Mouse (Mus musculus): ENCODE results near the gene Pisd.
"Not testable (repeated sequence)": the region's sequence is repeated elsewhere in the genome, so short reads cannot be mapped to it uniquely, and the experiment has no call there.

The Pisd gene

DNA sequence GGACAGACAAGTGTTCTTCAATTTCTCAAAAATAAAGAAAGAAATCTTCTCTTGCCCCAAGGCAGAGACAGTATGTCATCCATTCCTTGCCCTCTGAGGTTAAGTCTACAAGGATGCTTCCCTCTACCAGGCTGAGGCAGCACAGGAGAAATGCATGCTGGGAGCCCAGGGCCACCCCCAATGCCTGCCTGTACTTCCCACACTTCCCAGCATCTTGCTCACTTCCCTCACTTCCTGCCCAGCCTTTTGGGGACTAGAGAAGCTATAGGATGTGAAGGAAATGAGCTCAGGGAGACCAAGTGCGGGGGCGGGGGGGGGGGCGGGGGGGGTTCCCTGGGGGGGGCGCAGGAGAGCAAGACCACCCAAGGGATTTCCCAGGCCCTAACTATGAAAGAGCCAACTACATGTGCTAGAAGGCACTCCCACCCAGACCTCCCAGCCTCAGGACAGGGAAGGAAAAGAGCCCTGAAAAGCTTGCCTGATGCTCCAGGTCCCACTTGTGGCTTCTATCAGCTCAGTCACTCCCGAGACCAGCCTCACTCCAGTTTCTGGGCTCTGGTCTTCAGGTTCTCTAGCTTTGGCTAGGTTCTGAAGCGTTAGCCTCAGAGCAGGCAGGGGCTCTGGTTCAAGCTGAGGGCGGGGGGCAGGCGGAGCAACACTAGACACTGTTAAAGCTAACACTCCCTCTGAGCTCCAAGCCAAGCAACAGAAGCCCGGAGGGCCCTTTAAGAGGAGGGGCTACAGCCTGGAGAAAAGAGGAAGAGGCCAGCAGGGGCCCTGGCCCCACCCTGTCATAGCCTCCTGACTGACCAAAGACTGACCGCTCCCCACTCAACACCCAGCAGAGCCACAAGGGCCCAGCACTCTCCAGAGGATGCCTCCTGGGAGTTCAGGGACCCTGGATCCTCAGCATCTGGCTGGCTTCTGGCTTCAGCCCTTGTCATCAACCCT lies 39.5 kb downstream of the Pisd start:
- no peak for DNase-seq (ENCODE audit: low spot score)

DNA sequence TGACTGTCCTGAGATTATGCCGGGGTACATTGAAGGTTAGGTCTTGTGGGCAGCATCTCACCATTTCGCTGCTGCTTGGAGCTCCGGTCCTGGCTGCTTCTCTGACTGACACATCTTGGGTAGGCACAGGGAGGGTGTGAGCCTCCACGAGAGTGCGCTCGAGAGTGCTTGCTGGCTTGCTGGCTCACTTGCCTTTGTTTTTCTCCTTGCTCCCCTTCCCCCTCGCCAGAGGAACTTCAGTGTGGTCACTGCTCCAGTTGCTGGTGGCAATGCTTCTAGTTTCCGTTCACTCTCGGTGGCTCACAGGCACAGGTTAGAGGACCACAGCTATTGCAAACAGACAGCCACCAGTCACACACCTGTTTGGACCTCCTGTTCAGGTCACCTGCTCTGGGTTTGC lies 43.3 kb downstream of the Pisd start:
- DNase-seq (ENCODE audit: low spot score) = no peak

DNA sequence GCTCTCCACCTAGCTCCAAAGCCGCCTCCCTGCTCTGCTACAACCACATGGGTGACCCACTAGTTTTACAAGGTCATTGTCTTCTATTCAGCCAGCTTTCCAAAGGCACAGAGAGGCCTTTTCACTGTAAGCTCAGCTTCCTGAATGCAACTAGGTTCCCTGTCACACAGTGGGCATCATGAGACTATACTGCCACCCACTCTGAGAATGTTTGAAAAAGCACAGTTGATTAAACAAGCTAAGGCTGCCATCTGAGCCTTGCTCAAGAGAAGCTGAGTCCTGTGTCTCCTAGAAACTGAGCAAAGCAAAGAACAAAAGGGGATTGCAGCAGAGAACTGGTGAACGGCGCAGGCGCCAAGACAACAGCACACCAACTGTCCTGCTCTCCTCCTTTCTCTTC lies 44.1 kb downstream of the Pisd start:
- DNase-seq (ENCODE audit: low spot score) = not testable (repeated sequence)

DNA sequence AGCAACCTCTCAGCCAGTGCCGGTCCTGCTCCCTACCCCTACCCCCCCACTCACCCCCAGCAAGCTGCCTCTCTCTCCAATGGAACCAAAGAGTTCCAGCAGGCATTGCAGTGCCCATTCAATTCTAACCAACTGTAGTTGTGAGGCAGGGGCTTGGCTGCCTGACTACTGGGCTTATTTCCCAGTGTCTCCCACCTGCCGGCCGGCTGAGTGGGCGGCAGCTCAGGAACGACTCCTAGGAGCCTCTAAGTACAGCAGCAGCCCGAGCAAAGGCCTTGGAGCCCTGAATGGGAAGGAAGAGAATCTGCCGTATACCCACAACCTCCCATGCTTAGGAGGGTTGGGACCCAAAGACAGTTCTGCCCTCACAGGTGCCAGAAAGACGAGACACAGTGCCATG lies 44.6 kb downstream of the Pisd start:
- DNase-seq (ENCODE audit: low spot score) = not testable (repeated sequence)

DNA sequence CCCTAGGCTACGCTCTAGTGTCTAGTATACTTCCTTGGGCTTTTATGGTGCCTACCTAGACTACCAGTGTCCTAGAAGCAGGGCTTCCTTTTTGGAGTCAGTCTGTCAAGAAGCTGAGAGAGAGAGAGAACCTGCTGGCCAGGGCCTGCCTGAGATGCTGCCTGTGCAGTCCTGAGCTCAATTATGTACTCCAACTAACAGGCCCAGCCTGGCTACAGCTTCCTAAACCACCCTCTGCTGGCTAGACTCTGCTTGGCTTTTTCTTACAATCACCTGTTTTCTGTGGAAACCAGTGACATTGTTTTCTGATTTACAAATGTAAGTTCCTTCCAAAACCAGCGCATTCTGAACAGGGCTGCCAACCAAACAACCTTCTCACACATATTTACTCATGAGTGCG lies 45.3 kb downstream of the Pisd start:
- no peak for DNase-seq (ENCODE audit: low spot score)

DNA sequence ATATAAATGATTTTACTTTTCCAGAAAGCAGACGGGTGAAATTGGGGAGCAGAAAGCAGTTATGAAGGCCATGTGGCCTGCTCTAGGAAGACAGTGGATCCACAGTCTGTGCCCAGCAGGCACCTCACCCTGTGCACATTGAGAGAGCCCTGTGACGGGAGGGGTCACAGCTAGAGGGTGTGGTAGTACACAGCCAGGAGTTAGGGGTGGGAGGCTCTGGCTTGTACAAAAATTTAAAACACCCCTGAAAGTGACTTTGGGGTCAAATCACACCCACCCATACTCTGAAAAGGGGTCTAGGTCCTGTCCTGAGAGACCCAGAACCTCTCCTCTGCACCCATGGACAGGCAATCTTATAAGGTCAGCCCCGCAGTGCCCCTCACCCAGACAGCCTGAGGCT lies 48.7 kb downstream of the Pisd start:
- DNase-seq (ENCODE audit: low spot score) = not testable (repeated sequence)

DNA sequence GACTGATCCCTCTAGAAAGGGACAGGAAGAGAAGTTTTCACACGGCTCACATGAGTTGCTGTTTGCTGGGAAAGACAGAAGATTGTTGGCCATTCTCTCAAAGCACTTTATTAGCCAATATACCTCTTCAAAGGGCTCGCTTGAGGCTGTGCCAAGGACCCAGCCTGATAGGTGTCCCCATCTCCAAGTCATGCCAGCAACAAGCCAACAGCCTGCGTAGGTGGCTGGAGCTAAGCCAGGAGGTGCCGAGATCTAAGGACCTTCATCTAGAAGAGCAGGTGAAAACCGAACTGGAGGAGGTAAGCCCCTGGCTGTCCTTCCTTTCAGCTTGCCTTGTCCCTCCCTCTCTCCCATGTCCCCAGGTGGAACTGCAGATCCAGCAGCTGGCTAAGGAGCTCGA lies 49.7 kb downstream of the Pisd start:
- DNase-seq (ENCODE audit: low spot score) = no peak

DNA sequence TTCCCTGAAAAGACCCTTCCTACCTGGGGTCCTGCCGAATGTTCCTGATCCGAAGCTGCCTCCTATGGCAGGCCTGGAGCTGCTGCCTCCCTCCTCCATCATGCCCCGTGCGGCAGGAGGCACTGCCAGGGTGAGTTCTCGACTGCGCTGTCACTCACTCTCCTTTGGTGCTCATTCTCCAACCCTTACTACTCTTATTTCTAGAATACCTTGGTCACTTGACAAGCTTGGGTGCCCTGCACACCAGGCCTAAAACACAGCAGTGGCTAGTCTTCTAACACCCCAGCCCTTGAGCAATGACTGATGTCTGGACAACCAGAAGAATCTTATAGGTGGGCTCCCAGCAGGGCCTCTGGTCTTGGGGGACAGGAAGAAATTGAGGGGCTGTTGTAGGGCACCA lies 51.6 kb downstream of the Pisd start:
- DNase-seq (ENCODE audit: low spot score) = not testable (repeated sequence)

DNA sequence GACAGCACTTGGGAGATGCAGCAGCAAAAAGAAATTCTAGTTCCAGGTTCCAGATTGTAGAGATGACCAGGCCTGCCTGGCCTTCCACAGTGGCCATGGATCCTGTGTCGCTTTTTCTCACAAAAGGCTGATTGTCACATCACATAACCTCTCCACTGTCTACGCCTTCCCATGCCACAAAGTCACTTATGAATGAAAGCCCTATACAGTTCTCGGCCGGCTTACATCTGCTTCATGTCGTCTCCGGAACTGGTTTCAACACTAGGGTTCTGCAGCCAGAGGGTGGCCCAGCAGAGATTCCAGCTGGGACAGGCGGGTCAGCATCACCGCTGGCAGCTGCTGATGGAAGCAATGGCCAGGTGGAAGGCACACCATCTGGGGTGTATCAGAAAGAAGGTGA lies 56.6 kb downstream of the Pisd start:
- no peak for DNase-seq (ENCODE audit: low spot score)

DNA sequence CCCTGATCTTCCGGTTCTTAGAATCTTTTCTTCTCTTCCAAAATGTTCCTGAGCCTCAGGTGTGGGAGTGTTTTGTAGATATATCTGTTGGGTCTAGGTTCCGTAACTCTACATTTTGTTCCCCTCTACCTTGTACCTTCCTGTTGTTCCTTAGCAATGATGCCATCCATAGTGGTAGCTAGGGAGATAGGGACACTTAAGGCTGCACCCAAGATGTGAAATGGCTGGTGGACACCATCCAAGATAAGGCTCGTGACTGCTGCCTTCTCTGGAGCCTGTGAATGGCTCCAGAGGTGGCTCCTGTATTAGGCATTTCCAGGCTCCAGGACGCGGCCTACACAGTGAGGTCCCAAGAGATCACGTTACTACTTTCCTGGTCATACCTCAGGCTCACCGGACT lies 57.1 kb downstream of the Pisd start:
- no peak for DNase-seq (ENCODE audit: low spot score)

DNA sequence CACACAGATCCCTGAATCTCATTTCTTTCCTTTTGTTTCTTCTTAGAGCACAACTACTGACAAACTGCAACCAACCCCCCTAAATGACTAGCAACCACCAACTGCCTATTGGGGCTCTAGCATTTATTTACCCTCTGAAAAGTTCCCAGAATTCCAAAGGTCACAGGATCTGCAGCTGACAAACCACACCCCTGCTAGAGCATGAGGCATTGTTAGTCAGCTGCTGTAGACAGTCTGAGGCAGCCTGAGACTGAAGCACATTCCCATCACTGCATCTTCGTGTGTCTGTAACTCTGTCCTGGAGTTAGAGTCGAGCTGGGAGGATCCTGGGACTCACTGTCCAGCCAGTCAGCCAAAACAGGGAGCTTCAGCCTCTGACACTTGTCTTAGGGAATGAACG lies 60.0 kb downstream of the Pisd start:
- not testable (repeated sequence) for DNase-seq (ENCODE audit: low spot score)

DNA sequence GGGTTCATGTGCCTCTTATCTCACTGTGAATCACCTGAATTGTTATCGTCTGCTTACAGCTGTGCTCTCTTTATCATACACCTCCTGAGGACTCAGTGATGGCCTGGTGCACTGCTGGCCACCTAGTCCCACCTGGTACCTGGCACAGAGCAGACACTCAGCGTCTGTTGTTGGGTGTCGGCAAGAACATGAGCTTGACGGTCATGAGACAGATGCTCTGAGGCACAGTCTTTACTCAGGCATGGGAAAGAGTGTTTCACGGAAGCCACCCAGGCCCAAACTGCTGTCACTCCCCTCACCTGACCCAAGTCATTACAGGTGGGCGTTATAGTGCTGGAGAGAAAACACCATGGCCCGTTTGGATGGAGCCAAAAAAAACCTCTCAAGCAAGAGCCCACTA lies 61.5 kb downstream of the Pisd start:
- DNase-seq (ENCODE audit: low spot score) = no peak

DNA sequence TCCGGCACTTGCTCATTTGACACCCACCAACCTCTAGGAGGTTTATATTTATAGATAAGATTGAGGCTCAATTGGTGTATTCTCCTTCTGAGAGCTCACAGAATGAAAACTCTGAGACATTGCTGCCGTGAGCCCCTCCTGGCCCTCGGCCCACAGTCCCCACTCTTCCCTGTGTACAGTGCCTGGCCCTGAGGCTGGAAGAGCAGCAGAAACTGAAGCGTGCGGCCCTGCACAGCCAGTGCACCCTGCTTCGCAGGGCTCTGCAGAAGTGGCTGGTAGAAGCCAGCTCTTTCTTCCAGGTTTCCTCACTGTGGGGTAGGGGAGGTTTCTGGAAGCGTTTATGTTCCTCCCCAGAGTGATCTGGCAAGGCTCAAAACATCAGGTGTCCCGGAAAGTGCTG lies 62.7 kb downstream of the Pisd start:
- DNase-seq (ENCODE audit: low spot score) = not testable (repeated sequence)

DNA sequence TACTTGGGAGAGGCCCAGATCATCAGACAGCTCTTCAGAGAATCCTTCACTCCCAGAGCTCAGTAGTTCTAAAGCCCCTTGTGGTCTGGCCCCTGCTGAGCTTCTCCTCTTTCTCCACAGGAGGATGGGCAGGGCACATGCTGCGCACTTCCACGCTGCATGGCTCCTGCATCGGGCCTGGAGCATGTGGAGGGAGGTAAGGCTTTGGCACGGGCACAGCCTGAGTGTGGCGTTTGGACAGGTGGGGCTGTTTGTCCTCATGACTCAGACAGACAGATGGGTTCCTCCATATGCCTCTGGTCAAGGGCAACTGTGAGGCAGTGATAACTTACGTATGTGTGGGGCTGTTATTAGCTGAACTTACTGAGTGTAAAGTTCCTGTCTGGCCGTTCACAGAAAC lies 63.2 kb downstream of the Pisd start:
- DNase-seq (ENCODE audit: low spot score) = no peak

DNA sequence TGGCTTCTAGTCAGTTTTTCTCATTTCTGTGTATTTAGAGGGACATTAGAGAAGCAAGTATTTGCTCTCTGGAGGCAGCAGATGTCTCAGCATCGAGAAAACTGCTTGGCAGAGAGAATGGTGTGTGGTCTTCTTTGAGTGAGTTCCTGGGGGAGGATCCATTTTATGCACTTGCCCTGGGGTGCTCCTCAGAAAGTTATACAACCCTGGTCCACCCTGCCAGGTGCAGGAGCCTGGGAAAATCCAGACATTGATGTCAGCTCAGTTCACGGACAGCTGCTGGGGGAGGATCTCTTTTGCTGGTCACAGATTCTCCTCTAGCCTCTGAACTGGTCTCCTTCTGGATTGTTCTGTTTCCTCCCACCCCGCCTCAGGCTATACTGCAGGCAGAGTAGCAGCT lies 64.1 kb downstream of the Pisd start:
- DNase-seq (ENCODE audit: low spot score) = no peak

DNA sequence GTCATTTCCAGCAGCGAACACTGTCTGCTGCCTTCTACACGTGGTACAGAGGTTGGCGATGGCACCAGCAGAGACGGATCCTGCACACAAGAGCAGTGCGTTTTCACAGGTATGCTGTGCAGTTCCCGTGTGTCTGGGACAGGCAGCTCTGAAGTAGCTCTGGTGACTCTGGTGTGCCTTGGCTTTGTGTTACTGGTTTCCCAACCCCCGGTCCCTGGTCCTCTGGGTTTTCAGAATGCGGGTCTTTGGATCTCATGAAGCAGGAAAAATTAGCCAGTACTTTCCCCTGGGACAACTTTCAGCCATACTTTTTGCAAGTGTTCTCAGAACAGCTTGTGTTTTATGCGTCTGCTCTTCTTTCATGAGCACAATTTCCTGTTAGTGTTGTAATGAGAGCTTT lies 65.0 kb downstream of the Pisd start:
- no peak for DNase-seq (ENCODE audit: low spot score)

DNA sequence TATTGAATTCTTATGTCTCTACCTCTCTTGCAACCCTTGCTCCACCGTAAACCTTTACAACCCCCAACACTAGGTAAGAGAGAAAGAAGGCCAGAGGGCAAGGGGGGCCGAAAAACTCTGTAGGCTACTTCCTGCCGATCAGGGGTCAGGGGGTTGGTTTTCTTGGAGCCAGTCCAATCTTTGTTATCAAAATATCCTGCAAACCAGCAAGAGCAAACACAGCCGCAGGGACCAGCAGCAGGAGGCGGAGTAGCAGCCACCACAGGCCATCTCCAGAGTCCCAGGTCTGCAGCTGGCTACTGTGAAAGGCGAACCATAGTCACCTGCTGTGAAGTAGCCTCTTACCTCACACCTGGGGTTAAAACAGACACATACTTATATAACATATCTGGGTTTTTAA lies 66.5 kb downstream of the Pisd start:
- no peak for DNase-seq (ENCODE audit: low spot score)

DNA sequence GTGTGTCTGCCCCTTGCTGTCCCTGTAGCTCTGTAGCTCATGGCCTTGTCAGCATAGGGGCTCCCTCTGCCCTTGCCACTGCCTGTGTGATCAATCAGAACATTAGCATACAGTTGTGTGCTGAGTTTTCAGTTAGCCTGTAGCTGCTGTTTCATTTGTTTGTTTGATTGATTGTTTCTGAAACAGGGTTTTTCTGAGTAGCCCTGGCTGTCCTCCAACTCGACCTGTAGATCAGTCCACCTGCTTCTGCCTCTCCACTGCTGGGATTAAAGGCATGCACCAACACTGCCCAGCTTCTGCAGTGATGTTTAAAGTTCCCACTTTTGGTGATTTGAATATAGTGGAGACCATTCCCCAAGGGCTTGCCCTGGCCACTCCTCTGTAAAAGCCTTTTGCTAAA lies 67.7 kb downstream of the Pisd start:
- DNase-seq (ENCODE audit: low spot score) = no peak

DNA sequence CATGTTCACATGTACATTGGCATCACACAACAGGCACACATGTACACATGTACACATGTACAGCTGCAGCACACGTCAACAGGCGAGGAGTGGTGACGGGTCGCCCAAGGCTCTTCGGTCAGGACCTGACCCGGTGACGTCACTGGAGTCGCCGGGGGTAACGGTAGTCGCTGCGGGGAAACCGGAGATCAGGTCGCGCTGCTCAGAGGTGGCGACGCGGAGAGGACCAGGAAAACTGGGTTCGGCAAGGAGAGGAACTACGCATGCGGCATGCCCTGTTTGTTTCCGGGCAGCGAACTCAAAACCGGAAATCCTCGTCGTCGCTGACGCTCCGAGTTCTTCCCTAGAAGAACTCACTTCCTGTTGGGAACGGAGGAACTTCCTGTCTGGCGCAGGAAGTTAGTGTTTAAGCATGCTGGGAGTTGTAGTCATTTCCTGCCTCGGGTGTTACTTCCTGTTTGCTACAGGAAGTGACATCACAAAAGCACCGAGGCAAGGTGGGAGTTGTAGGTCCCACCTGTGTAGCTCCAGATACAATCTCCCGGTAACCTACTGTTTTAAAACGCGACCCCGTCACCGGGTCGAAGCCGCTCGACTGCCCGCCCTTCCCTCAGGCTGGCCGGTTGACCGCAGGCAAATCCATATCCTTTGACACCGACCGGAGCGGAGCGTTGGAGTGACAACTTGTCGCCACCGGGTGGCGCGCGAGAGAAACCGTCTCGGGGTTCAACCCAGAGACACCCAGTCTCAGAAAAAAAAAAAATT lies 71.6 kb downstream of the Pisd start:
- peak; percentile 91 for DNase-seq (ENCODE audit: low spot score)

DNA sequence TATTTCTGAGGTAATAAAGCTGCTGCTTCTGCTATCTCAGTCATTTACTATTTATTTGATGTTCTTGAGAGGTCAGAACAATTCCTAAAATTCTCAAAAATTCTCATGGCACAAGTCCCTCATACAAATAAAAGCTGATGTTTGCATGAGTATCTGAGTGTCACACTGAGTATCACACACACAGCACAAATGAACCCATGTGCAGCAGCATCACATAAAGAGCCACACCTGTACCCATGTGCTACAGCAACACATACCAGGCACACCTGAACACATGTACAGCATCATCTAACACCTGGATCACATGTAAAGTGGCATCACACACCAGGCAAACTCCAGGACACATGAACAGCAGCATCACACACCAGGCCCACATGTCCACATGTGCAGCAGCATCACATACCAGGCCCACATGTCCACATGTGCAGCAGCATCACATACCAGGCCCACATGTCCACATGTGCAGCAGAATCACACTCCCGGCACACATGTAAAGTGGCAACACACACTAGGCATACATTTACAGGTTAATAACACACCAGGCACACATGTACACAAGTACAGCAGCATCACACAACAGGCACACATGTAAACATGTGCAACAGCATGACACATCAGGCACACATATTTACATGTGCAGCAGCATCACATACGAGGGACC lies 72.3 kb downstream of the Pisd start:
- peak; percentile 15 for DNase-seq (ENCODE audit: low spot score)

DNA sequence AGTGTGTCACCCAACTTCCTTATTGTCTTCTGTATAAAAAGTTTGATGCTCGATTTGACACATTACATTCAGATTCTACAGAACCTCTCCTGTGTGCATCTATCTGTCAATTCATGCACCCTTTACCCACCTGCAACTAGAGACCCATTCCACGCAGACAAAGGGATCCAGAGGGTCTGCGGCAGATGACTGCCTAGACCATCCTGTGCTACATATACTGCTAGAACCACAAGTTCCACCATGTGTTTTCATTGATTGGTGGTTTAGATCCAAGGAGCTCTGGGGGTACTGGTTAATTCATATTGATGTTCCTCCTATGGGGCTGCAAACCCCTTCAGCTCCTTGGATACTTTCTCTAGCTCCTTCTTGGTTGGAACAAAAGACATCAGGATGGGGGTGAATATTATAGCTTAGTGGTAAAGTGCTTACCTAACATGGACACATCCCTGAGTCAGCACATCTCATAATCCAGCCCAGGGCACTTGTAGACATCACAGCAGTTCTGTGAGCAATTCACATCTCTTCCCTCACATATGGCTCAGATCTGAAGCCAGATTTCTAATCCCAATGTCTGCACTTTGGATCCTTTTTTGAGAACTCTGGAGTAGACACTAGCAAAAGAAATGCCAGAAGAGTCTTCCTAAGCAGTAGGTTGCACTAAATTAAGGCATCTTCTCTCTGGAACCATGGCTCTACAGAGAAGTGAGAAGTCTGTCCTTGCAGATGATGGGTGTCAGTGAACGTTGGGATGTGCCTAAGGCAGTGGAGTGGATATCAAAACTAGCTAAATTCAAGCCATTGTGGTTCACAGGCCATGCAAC lies 73.0 kb downstream of the Pisd start:
- no peak for DNase-seq (ENCODE audit: low spot score)

DNA sequence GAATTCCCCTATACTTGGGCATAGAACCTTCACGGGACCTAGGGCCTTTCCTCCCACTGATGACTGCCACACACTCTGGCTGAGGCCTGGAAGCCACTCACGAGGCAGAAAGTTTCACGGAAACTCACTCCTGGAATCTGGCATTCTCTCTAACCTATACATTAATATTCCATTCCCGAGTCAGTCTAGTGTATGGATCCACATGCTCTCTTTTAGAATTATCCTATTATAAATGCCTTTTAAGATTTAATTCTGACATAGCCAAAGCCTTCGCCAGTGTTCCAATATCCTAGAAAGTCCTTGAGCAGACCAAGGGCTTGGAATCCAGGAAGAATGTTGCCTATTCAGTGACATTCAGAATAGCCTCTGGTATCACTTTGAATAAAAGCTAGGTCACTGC lies 74.0 kb downstream of the Pisd start:
- DNase-seq (ENCODE audit: low spot score) = no peak
